Mouse (Mus musculus): ENCODE results near the gene Arhgap1. TPM values are rescaled to one million over a fixed set of nuclear protein-coding genes. Genes with fewer than 3 reads are reported as not detected.
A peak's percentile ranks its signal among the peaks of the same experiment; 100 is the strongest.
"Not testable (repeated sequence)": the region's sequence is repeated elsewhere in the genome, so short reads cannot be mapped to it uniquely, and the experiment has no call there.

Gene Arhgap1
- polyA plus RNA-seq (2015; fragmentation: Nextera tagmentation; extraction: Ambion mirVana) = 140 and 143 TPM in 2 replicates

DNA sequence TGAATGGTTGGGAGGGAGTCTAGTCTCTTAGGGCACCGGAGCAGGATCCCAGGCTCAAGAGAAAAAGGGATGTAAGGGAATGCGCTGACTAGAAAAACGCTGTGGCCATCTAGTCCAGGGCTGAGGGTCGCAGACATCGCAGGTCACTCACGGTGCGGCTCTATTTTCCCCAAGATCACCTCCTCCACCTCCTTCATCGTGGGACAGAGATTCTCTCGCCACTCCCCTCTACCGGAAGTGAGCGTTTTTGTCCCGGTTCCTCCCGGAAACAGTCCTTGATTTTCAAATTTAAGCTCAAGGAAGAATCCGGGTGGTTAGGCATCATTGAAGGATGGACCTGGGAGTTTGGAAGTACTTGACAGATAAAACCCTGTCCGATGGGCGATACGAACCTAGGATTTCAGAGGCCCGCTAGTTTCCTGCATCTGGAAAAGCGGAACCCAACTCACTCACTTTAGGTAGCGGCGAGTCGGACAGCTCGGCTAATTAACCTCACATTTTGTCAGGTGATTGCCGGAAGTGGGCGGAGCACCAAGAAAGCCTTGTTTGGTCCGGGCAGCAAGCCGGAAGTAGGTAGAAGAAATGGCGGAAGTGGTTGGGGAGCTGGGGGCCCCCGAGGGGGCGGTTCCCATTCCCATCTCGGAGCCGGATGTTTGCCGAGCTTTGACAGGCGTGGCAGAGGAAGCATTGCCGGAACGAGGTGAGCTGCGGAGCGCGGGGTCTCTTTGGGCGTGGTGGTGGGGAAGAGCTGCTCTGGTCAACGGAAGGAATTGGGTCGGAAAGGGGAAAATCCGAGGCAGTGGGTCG, at the start of gene Arhgap1, which contains the start of gene Zfp408:
Gene Arhgap1 (plus strand): TSS at position 308 of the 807 bp plus-strand sequence.
Gene Zfp408 (minus strand): TSS at position 239 of the 807 bp plus-strand sequence.
- H3K27ac ChIP-seq = peak within 1 kb of the TSS; percentile 87
- peak within 1 kb of the TSS; percentile 90 for H3K9ac ChIP-seq
- peak within 1 kb of the TSS; percentile 90 for H3K4me3 ChIP-seq (replicated peaks)
- H3K4me1 ChIP-seq (replicated peaks) = peaks cover 16% of the 10 kb centered on the region; the same call in 1 of the 2 replicates
- ATAC-seq = peak; percentile 96
- H3K9me3 ChIP-seq = no peaks in the 10 kb centered on the region
- under 1% methylated on average over 44 of the region's 44 CpGs for WGBS
- H3K27me3 ChIP-seq (replicated peaks) = no peaks in the 10 kb centered on the region
- H3K4me2 ChIP-seq (replicated peaks) = peak within 1 kb of the TSS; percentile 94
- H3K36me3 ChIP-seq = peaks cover 41% of the 10 kb centered on the region

DNA sequence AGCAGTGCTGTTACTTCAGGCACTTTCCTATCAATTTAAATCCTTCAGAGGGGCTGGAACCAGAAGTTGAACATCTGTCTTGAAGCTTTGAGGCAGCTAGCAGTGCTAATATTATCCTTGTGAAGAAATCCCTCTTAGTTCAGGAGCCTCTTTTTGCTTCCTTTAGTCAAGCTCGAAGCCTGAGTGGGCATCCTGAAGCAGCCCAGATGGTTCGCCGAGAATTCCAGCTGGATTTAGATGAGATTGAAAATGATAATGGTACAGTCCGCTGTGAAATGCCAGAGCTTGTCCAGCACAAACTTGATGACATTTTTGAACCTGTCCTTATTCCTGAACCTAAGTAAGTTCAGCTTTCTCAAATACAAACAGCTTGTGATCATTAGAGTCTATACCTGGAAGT, 49.2 kb upstream of the Arhgap1 start:
- WGBS = 97% methylated on average over 4 of the region's 4 CpGs
- H3K27me3 ChIP-seq (replicated peaks) = no peaks in the 10 kb centered on the region
- H3K27ac ChIP-seq = no peak overlapping the region
- H3K4me3 ChIP-seq (replicated peaks) = no peak overlapping the region
- H3K36me3 ChIP-seq = peaks cover 42% of the 10 kb centered on the region
- ATAC-seq = no peak
- H3K4me2 ChIP-seq (replicated peaks) = no peak overlapping the region
- H3K9me3 ChIP-seq = no peaks in the 10 kb centered on the region
- no peak overlapping the region for H3K9ac ChIP-seq
- H3K4me1 ChIP-seq (replicated peaks) = no peaks in the 10 kb centered on the region

DNA sequence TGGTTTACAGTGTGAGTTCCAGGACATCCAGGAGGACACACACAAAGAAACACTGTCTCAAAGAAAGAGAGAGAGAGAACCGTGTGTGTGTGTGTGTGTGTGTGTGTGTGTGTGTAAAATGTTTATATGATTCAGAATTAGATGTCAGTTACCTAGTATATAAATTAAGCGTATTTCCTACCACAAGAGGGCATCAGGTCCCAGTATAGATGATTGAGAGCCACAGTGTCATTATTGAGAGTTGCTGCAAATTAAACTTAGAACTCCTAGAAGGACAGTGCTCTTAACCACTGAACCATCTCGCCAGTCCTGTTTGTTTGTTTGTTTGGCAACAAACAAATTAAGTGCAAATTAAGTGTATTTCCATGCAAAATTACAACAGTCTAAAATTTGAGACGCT, 47.3 kb upstream of the Arhgap1 start:
- H3K9me3 ChIP-seq = no peaks in the 10 kb centered on the region
- WGBS = 87% methylated on average over 4 of the region's 4 CpGs
- H3K9ac ChIP-seq = no peak overlapping the region
- H3K4me2 ChIP-seq (replicated peaks) = no peak overlapping the region
- H3K27me3 ChIP-seq (replicated peaks) = no peaks in the 10 kb centered on the region
- H3K36me3 ChIP-seq = peaks cover 43% of the 10 kb centered on the region
- no peak for ATAC-seq
- H3K27ac ChIP-seq = no peak overlapping the region
- H3K4me3 ChIP-seq (replicated peaks) = no peak overlapping the region
- no peaks in the 10 kb centered on the region for H3K4me1 ChIP-seq (replicated peaks)

DNA sequence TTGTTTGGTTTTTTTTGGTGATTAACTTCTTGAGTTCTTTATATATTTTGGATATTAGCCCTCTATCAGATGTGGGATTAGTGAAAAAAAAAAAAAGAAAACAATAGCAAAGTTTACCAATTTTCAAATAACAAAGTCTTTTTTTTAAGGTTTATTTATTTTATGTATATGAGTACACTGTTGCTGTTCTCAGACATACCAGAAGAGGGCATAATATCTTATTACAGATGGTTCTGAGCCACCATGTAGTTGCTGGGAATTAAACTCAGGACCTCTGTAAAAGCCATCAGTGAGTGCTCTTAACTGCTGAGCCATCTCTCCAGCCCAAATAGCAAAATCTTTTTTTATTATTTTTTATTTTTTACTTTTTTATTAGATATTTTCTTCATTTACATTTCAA, 40.3 kb upstream of the Arhgap1 start:
- peaks cover 28% of the 10 kb centered on the region for H3K36me3 ChIP-seq
- not testable (repeated sequence) for H3K4me1 ChIP-seq (replicated peaks); H3K9ac ChIP-seq; H3K4me3 ChIP-seq (replicated peaks); H3K27ac ChIP-seq; ATAC-seq; H3K9me3 ChIP-seq; H3K27me3 ChIP-seq (replicated peaks); H3K4me2 ChIP-seq (replicated peaks)

DNA sequence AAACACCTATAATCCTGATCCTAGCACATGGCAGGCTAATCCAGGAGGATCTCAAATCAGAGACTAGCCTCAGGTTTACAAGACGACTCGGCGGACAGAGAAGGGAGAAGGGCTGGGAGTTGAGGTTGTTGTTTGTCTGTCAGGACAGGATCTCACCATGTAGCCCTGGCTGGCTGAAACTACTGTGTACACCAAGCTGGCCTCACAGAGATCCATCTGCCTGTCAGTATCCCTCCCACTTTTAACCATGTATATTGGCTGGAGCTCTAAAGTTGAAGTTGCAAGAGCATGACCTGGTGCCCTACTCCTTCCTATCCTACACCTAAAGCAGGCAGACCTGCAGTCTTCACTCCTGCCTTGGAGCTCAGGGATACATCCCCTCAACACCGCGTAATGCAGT, 27.3 kb upstream of the Arhgap1 start:
- 95% methylated on average over 5 of the region's 5 CpGs for WGBS
- Histone ChIP-seq H3K27me3 (replicated peaks) (no peaks in the 10 kb centered on the region), H3K27ac (no peak overlapping the region), H3K9me3 (no peaks in the 10 kb centered on the region), H3K9ac (no peak overlapping the region), H3K4me3 (replicated peaks) (no peak overlapping the region), H3K36me3 (peaks cover 23% of the 10 kb centered on the region), H3K4me2 (replicated peaks) (no peak overlapping the region), H3K4me1 (replicated peaks) (no peaks in the 10 kb centered on the region)
- ATAC-seq = no peak

DNA sequence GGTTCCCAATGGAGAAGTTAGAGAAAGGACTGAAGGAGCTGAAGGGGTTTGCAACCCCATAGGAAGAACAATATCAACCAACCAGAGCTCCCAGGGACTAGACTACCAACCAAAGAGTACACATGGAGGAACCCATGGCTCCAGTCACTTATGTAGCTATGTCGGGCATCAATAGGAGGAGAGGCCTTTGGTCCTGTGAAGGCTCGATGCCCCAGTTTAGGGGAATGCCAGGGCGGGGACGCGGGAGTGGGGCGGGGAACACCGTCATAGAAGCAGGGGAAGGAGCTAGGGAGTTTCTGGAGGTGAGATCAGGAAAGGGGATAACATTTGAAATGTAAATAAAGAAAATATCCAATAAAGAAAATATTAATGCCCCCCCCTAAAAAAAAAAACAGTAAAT, 26.3 kb upstream of the Arhgap1 start:
- H3K27ac ChIP-seq; ATAC-seq; H3K27me3 ChIP-seq (replicated peaks); H3K4me2 ChIP-seq (replicated peaks); H3K9ac ChIP-seq; H3K4me1 ChIP-seq (replicated peaks); H3K9me3 ChIP-seq; H3K4me3 ChIP-seq (replicated peaks): not testable (repeated sequence)
- WGBS = 96% methylated on average over 7 of the region's 7 CpGs
- peaks cover 22% of the 10 kb centered on the region for H3K36me3 ChIP-seq

DNA sequence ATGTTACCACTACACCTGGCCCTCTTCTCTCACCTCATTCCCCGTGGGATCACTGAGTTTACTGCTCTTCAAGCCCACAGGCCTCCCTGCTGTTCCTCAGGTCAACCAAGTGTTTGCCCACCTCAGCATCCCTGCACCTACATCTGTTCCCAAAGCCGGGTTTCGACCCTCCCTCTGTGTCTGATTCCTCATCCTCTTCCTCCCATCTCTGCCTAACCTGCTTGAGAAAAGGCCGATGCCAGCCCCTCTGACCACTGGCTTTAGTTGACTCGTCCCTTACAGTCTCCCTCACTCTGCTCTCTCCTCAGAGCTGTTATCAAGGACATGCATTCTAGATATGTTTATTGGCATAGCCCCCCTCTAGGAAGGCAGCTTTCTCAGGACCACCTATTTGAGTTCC, 22.2 kb upstream of the Arhgap1 start:
- no peak for ATAC-seq
- H3K4me3 ChIP-seq (replicated peaks) = no peak overlapping the region
- no peak overlapping the region for H3K27ac ChIP-seq
- H3K4me1 ChIP-seq (replicated peaks) = no peaks in the 10 kb centered on the region
- no peaks in the 10 kb centered on the region for H3K9me3 ChIP-seq
- no peak overlapping the region for H3K9ac ChIP-seq
- WGBS = 74% methylated on average over 5 of the region's 5 CpGs
- H3K27me3 ChIP-seq (replicated peaks) = no peaks in the 10 kb centered on the region
- 0 out of 2 replicates have a peak, but pooled peaks cover under 1% of the 10 kb centered on the region for H3K36me3 ChIP-seq
- no peak overlapping the region for H3K4me2 ChIP-seq (replicated peaks)

DNA sequence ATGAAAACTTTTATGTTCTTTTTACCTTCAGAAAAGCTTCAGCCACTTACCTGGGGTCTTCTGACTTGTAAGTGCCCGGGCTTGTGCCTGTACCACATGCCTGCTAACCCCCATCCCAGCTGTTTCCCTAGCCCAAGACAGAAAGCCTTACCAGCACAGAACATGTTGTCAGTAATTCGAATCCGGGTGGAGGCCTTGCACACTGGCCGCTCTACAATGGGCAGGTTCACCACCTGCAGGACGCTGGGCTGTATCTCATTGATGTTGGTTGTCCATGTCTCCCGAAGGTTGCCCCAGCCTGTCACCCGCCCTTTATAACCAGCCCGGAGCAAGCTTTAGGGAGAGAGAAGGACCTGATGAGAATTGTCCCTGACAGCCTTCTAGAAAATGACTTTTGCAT, 21.5 kb upstream of the Arhgap1 start:
- Histone ChIP-seq H3K4me2 (replicated peaks) (no peak overlapping the region), H3K36me3 (no peaks in the 10 kb centered on the region), H3K27ac (no peak overlapping the region), H3K4me1 (replicated peaks) (no peaks in the 10 kb centered on the region), H3K9me3 (no peaks in the 10 kb centered on the region), H3K9ac (no peak overlapping the region), H3K4me3 (replicated peaks) (no peak overlapping the region), H3K27me3 (replicated peaks) (no peaks in the 10 kb centered on the region)
- ATAC-seq = no peak
- WGBS = 85% methylated on average over 8 of the region's 8 CpGs

DNA sequence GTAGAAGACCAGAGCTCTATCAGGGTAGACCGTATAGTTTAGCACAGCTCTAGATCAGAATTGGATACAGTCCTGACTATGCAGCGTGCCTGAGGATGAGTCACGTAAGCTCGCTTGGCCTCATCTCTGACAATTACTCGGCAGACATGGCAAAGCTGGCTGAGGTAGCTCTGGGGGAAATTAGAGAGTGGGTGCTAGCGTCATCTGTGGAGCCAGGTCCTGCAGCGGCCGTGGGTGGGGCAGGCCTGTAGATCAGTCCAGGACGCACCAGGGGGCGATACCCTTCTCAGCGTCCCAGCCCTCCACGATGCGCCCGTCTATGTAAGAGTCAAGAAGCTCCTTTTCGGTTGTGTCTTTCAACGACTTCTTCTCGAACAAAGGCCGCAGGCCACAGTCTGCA, 20.0 kb upstream of the Arhgap1 start:
- ATAC-seq = no peak
- no peak overlapping the region for H3K4me3 ChIP-seq (replicated peaks)
- H3K36me3 ChIP-seq = no peaks in the 10 kb centered on the region
- H3K9me3 ChIP-seq = no peaks in the 10 kb centered on the region
- no peak overlapping the region for H3K4me2 ChIP-seq (replicated peaks)
- no peaks in the 10 kb centered on the region for H3K4me1 ChIP-seq (replicated peaks)
- no peak overlapping the region for H3K9ac ChIP-seq
- 83% methylated on average over 18 of the region's 18 CpGs for WGBS
- no peak overlapping the region for H3K27ac ChIP-seq
- H3K27me3 ChIP-seq (replicated peaks) = no peaks in the 10 kb centered on the region

DNA sequence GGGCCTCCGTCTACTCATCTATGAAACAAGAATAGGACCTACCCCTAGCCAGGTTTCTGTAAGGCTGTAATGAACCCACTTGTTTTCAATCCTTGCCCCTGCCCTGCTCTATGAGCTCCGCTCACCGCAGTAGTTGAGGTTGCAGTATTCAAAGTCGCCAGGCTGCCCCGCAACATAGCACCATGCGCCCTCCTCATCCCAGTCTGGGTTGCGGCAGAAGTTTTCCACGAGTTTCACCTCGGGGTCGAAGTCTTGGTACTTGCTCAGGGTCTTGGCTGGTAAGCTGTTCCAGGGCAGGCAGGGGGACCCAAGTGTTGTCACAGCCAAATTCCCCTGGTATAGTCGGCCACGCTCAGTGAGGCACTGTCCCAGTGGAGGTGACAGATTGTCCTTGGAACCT, 19.3 kb upstream of the Arhgap1 start:
- no peak overlapping the region for H3K4me2 ChIP-seq (replicated peaks)
- no peaks in the 10 kb centered on the region for H3K36me3 ChIP-seq
- H3K9ac ChIP-seq = no peak overlapping the region
- no peaks in the 10 kb centered on the region for H3K27me3 ChIP-seq (replicated peaks)
- H3K4me3 ChIP-seq (replicated peaks) = no peak overlapping the region
- no peaks in the 10 kb centered on the region for H3K4me1 ChIP-seq (replicated peaks)
- no peaks in the 10 kb centered on the region for H3K9me3 ChIP-seq
- 92% methylated on average over 12 of the region's 12 CpGs for WGBS
- H3K27ac ChIP-seq = no peak overlapping the region
- ATAC-seq = no peak

DNA sequence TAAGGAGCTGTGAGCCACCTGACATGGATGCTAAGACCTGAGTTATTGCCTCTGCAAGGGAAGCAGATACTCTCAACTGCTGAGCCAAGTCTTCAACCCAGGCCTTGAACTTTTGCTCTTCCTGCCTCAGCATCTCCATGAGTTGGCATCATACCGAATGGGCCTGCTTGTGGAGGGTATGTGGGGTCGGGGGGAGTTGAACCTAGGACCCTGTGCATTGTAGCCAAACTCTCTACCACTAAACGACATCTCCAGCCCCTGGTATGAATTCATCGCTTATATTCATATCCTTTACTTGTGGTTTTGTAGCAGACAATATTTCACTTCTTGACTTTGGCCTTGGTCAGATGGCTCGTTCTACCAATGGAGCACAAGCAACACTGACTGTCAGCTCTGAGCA, 17.8 kb upstream of the Arhgap1 start:
- no peaks in the 10 kb centered on the region for H3K27me3 ChIP-seq (replicated peaks)
- H3K4me2 ChIP-seq (replicated peaks) = no peak overlapping the region
- no peak overlapping the region for H3K27ac ChIP-seq
- no peaks in the 10 kb centered on the region for H3K9me3 ChIP-seq
- 81% methylated on average over 5 of the region's 5 CpGs for WGBS
- no peaks in the 10 kb centered on the region for H3K36me3 ChIP-seq
- ATAC-seq = no peak
- H3K9ac ChIP-seq = no peak overlapping the region
- no peak overlapping the region for H3K4me3 ChIP-seq (replicated peaks)
- no peaks in the 10 kb centered on the region for H3K4me1 ChIP-seq (replicated peaks)

DNA sequence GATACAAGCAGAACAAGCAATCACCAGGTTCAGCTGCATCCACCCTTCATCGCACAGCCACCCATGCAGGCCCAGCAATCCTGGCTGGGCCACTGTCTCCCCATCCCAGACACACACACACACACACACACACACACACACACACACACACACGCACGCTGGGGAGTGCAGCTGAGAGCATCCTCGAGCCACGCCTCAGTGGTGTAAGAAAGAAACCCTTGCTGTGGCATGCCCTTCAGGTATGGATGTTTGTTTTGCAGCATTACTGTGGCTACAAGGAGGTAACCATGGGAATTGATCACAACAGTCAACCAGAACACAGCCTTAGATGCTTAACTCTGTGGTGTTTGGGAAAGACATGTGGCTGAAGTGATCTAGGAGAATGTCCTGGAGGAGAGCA, 17.3 kb upstream of the Arhgap1 start:
- ATAC-seq = no peak
- Histone ChIP-seq H3K9me3 (no peaks in the 10 kb centered on the region), H3K27ac (no peak overlapping the region), H3K4me1 (replicated peaks) (no peaks in the 10 kb centered on the region), H3K4me3 (replicated peaks) (no peak overlapping the region), H3K36me3 (no peaks in the 10 kb centered on the region), H3K4me2 (replicated peaks) (no peak overlapping the region), H3K27me3 (replicated peaks) (no peaks in the 10 kb centered on the region), H3K9ac (no peak overlapping the region)
- WGBS = 58% methylated on average over 5 of the region's 5 CpGs

DNA sequence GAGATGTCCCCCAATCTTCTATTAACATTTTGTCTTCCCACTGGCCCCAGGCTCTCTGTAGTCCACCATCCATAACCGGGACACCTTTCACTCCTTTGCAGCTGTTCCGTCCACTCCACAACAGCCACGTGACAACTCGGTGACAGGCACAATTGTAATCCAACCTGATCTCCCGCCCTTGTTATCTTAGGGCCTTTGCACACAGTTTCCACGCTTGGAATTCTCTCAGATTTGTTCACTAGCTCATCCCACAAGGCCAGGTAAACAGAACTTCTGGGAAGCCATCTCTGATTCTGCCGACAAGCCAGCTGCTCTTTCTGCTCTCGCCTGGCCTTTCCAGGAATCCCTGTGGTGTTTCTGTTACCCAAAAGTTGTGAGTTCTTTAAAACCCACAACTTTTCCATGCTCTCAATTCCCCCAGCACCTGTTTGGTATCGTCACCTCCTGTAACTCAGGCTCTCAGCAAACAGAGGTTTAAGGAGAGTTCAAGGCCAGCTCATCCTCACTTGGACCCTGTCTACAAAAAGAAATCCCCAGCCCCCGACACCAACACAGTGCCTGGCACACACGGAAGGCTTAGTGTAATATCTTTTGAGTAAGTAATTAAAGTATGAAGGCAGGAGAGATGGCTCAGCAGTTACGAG, 16.2 kb upstream of the Arhgap1 start:
- no peak overlapping the region for H3K4me3 ChIP-seq (replicated peaks)
- H3K27me3 ChIP-seq (replicated peaks) = no peaks in the 10 kb centered on the region
- no peak overlapping the region for H3K9ac ChIP-seq
- no peaks in the 10 kb centered on the region for H3K4me1 ChIP-seq (replicated peaks)
- ATAC-seq = no peak
- no peaks in the 10 kb centered on the region for H3K36me3 ChIP-seq
- WGBS = 60% methylated on average over 12 of the region's 12 CpGs
- H3K27ac ChIP-seq = no peak overlapping the region
- no peak overlapping the region for H3K4me2 ChIP-seq (replicated peaks)
- no peaks in the 10 kb centered on the region for H3K9me3 ChIP-seq

Data from intestine, embryonic 15.5 days (tissue).